25 mouse cellular contexts compared by ENCODE assay signal in the genomic region with DNA sequence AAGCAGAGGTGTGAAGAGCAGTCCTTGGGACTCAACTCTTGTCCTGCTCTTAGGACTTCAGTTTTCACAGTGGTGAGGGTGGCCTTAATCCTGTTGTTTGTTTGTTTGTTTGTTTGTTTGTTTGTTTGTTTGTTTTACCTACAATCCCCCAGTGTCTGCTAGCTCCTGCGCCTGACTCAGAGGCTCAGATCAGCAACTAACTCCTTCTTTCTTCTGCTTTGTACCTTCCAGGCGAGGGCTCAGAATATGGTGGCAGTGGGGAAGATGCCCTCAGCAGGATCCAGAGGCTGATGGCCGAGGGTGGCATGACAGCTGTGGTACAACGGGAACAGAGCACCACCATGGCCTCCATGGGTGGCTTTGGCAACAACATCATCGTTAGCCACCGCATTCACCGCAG. TPM values are rescaled to one million over a fixed set of nuclear protein-coding genes. Genes with fewer than 3 reads are reported as not detected.
DNase-seq lines count a peak whose midpoint lies in the region; ATAC-seq and TF ChIP-seq lines count a peak whose summit lies in the region.
"Had no signal": no experiment of that assay in that cellular context is flagged by ENCODE, and none has a peak within 500 bp of the region (broad histone marks: within the 10 kb centered on the region; RNA-seq: fewer than 3 reads in every experiment).

No protein-coding gene starts in this region.

- H3K9ac ChIP-seq in heart, embryonic 12.5 days = no peak overlapping the region
- H3K9ac ChIP-seq in liver, embryonic 11.5 days (ENCODE audit: low read depth, low read length) = no peak overlapping the region
- no peak overlapping the region for H3K9ac ChIP-seq in liver, postnatal 0 days (replicated peaks)
- H3K9ac ChIP-seq in midbrain, embryonic 11.5 days (ENCODE audit: low read length) = no peak overlapping the region
- H3K9ac ChIP-seq in midbrain, embryonic 15.5 days = no peak overlapping the region
- no peak overlapping the region; the same call in 1 of the 2 replicates for H3K9ac ChIP-seq in liver, embryonic 13.5 days
- H3K9ac ChIP-seq: embryonic facial prominence, embryonic 13.5 days; embryonic facial prominence, embryonic 15.5 days; forebrain, embryonic 13.5 days had no signal

- WGBS in heart, embryonic 12.5 days = 87% methylated on average over 7 of the region's 7 CpGs
- WGBS in liver, embryonic 11.5 days = 80% methylated on average over 7 of the region's 7 CpGs
- 82% methylated on average over 7 of the region's 7 CpGs for WGBS in liver, postnatal 0 days (ENCODE audit: insufficient replicate concordance)
- WGBS in midbrain, embryonic 11.5 days = 85% methylated on average over 7 of the region's 7 CpGs
- WGBS in midbrain, embryonic 15.5 days = 92% methylated on average over 7 of the region's 7 CpGs
- 75% methylated on average over 7 of the region's 7 CpGs for WGBS in liver, embryonic 13.5 days (ENCODE audit: insufficient replicate concordance)

- no peak for TF ChIP-seq CTCF in liver, postnatal 0 days (IDR thresholded peaks at IDR 0.05; ENCODE audit: low read depth)

- peaks cover 20% of the 10 kb centered on the region for H3K27me3 ChIP-seq in heart, embryonic 12.5 days (replicated peaks)
- peaks cover 16% of the 10 kb centered on the region for H3K27me3 ChIP-seq in liver, embryonic 11.5 days (replicated peaks; ENCODE audit: control insufficient read depth, insufficient read depth, low read length)
- H3K27me3 ChIP-seq in liver, postnatal 0 days (ENCODE audit: insufficient read depth, low read length) = peaks cover 18% of the 10 kb centered on the region
- H3K27me3 ChIP-seq in midbrain, embryonic 11.5 days (ENCODE audit: control insufficient read depth, insufficient read depth, low read length) = peaks cover 16% of the 10 kb centered on the region
- H3K27me3 ChIP-seq in midbrain, embryonic 15.5 days (replicated peaks) = peaks cover 21% of the 10 kb centered on the region
- peaks cover 23% of the 10 kb centered on the region for H3K27me3 ChIP-seq in liver, embryonic 13.5 days
- H3K27me3 ChIP-seq: Patski had no signal

- no peak for ATAC-seq in heart, embryonic 12.5 days (ENCODE audit: insufficient number of reproducible peaks, low FRiP score)
- ATAC-seq in liver, embryonic 11.5 days (replicated peaks; ENCODE audit: low FRiP score) = no peak
- no peak for ATAC-seq in liver, postnatal 0 days
- no peak for ATAC-seq in midbrain, embryonic 11.5 days (ENCODE audit: low FRiP score)
- ATAC-seq in midbrain, embryonic 15.5 days (replicated peaks) = no peak
- no peak for ATAC-seq in liver, embryonic 13.5 days (ENCODE audit: low read depth)
- no peak for ATAC-seq in frontal cortex, adult (ENCODE audit: low TSS enrichment)
- ATAC-seq: activated CD4-positive, CD25-positive, alpha-beta regulatory T cell, adult 4 months; forebrain, embryonic 13.5 days; forebrain, embryonic 16.5 days; Patski had no signal

- H3K4me2 ChIP-seq in heart, embryonic 12.5 days = no peak overlapping the region
- no peak overlapping the region for H3K4me2 ChIP-seq in liver, embryonic 11.5 days
- H3K4me2 ChIP-seq in liver, postnatal 0 days (ENCODE audit: low read depth, low read length) = no peak overlapping the region
- H3K4me2 ChIP-seq in midbrain, embryonic 11.5 days = no peak overlapping the region
- no peak overlapping the region for H3K4me2 ChIP-seq in midbrain, embryonic 15.5 days
- no peak overlapping the region for H3K4me2 ChIP-seq in liver, embryonic 13.5 days
- H3K4me2 ChIP-seq: embryonic facial prominence, embryonic 13.5 days; embryonic facial prominence, embryonic 15.5 days; forebrain, embryonic 13.5 days had no signal

- H3K27ac ChIP-seq in heart, embryonic 12.5 days (ENCODE audit: poor library complexity, severe bottlenecking) = no peak overlapping the region
- H3K27ac ChIP-seq in liver, embryonic 11.5 days (ENCODE audit: low read depth, low read length) = 0 out of 2 replicates have a peak overlapping the region, but pooled peaks have one; percentile 33
- H3K27ac ChIP-seq in liver, postnatal 0 days (ENCODE audit: low read depth) = no peak overlapping the region
- no peak overlapping the region for H3K27ac ChIP-seq in midbrain, embryonic 11.5 days (ENCODE audit: low read depth, low read length)
- H3K27ac ChIP-seq in midbrain, embryonic 15.5 days = no peak overlapping the region
- peak overlapping the region; percentile 63 for H3K27ac ChIP-seq in liver, embryonic 13.5 days
- H3K27ac ChIP-seq: embryonic facial prominence, embryonic 13.5 days; embryonic facial prominence, embryonic 15.5 days; forebrain, embryonic 13.5 days had no signal

- H3K36me3 ChIP-seq in heart, embryonic 12.5 days = peaks cover 60% of the 10 kb centered on the region
- peaks cover 16% of the 10 kb centered on the region; the same call in 1 of the 2 replicates for H3K36me3 ChIP-seq in liver, embryonic 11.5 days (ENCODE audit: control insufficient read depth, insufficient read depth, low read length)
- peaks cover 41% of the 10 kb centered on the region for H3K36me3 ChIP-seq in liver, postnatal 0 days (replicated peaks; ENCODE audit: insufficient read depth, low read length)
- peaks cover 17% of the 10 kb centered on the region; the same call in 1 of the 2 replicates for H3K36me3 ChIP-seq in midbrain, embryonic 11.5 days (ENCODE audit: control insufficient read depth, insufficient read depth, low read length)
- peaks cover 40% of the 10 kb centered on the region for H3K36me3 ChIP-seq in midbrain, embryonic 15.5 days (replicated peaks)
- peaks cover 43% of the 10 kb centered on the region for H3K36me3 ChIP-seq in liver, embryonic 13.5 days

- H3K9me3 ChIP-seq in heart, embryonic 12.5 days (replicated peaks) = no peaks in the 10 kb centered on the region
- H3K9me3 ChIP-seq in liver, embryonic 11.5 days (ENCODE audit: control insufficient read depth, low read length) = no peaks in the 10 kb centered on the region
- H3K9me3 ChIP-seq in liver, postnatal 0 days (ENCODE audit: low read length) = no peaks in the 10 kb centered on the region
- no peaks in the 10 kb centered on the region for H3K9me3 ChIP-seq in midbrain, embryonic 11.5 days (ENCODE audit: control insufficient read depth, low read length)
- no peaks in the 10 kb centered on the region for H3K9me3 ChIP-seq in midbrain, embryonic 15.5 days
- H3K9me3 ChIP-seq in liver, embryonic 13.5 days (replicated peaks) = no peaks in the 10 kb centered on the region
- H3K9me3 ChIP-seq: embryonic facial prominence, embryonic 13.5 days; embryonic facial prominence, embryonic 15.5 days; forebrain, embryonic 13.5 days had no signal

- DNase-seq in heart, adult 11 months = peak; percentile 72
- DNase-seq in liver, embryonic 11.5 days (ENCODE audit: low spot score) = no peak
- DNase-seq in liver, postnatal 0 days = no peak
- DNase-seq in midbrain, embryonic 11.5 days (ENCODE audit: low spot score, missing footprints) = peak; percentile 59
- DNase-seq in liver, embryonic 13.5 days = no peak
- DNase-seq: adrenal gland, adult 8-10 months; adrenal gland, postnatal 14 days; adrenal gland, postnatal 36 days; cerebellum, adult 11-12 months; cerebellum, adult 2 months; cerebellum, adult 9-11 months; cerebellum, postnatal 14 days; cerebellum, postnatal 36 days; embryo, embryonic 11 days had no signal

- peaks cover 18% of the 10 kb centered on the region for H3K4me1 ChIP-seq in heart, embryonic 12.5 days (replicated peaks)
- peaks cover 37% of the 10 kb centered on the region for H3K4me1 ChIP-seq in liver, embryonic 11.5 days (replicated peaks; ENCODE audit: control insufficient read depth, insufficient read depth, low read length)
- peaks cover 17% of the 10 kb centered on the region for H3K4me1 ChIP-seq in liver, postnatal 0 days (ENCODE audit: insufficient read depth)
- peaks cover under 1% of the 10 kb centered on the region for H3K4me1 ChIP-seq in midbrain, embryonic 11.5 days (ENCODE audit: control insufficient read depth, insufficient read depth, low read length)
- H3K4me1 ChIP-seq in midbrain, embryonic 15.5 days = peaks cover 12% of the 10 kb centered on the region
- H3K4me1 ChIP-seq in liver, embryonic 13.5 days (replicated peaks) = peaks cover 68% of the 10 kb centered on the region

- no peak overlapping the region for H3K4me3 ChIP-seq in heart, embryonic 12.5 days
- H3K4me3 ChIP-seq in liver, embryonic 11.5 days (ENCODE audit: low read depth, low read length) = no peak overlapping the region
- no peak overlapping the region for H3K4me3 ChIP-seq in liver, postnatal 0 days (ENCODE audit: low read depth, low read length)
- H3K4me3 ChIP-seq in midbrain, embryonic 11.5 days (ENCODE audit: low read depth, low read length) = no peak overlapping the region
- H3K4me3 ChIP-seq in midbrain, embryonic 15.5 days = no peak overlapping the region
- no peak overlapping the region for H3K4me3 ChIP-seq in liver, embryonic 13.5 days (replicated peaks)
- H3K4me3 ChIP-seq: embryonic facial prominence, embryonic 13.5 days; embryonic facial prominence, embryonic 15.5 days; erythroblast, embryonic 14.5 days; forebrain, embryonic 13.5 days had no signal

- TF ChIP-seq EP300 in liver, postnatal 0 days (IDR thresholded peaks at IDR 0.05; ENCODE audit: low read depth) = no peak

RNA-seq across cellular contexts. Expression of a gene that starts 10.0 kb away (rescaled TPM):
- 0.15 TPM in 1 of 2 replicates, not detected in the other for polyA plus RNA-seq in heart, embryonic 12.5 days (2016; fragmentation: Nextera tagmentation; extraction: Ambion mirVana)
- polyA plus RNA-seq in liver, embryonic 11.5 days (2014; fragmentation: Nextera tagmentation; extraction: Ambion mirVana) = 0.34 and 0.36 TPM in 2 replicates
- polyA plus RNA-seq in liver, postnatal 0 days (2015; fragmentation: Nextera tagmentation; extraction: Ambion mirVana) = not detected in 2 replicates
- 0.26 and 0.37 TPM in 2 replicates for polyA plus RNA-seq in midbrain, embryonic 11.5 days (2014; fragmentation: Nextera tagmentation; extraction: Ambion mirVana)
- polyA plus RNA-seq in midbrain, embryonic 15.5 days (2015; fragmentation: Nextera tagmentation; extraction: Ambion mirVana) = 0.57 and 0.66 TPM in 2 replicates
- polyA plus RNA-seq in liver, embryonic 13.5 days (2015; fragmentation: Nextera tagmentation; extraction: Ambion mirVana) = 0.07 and 0.09 TPM in 2 replicates
- polyA plus RNA-seq: Patski had no signal

RNA-seq across cellular contexts. Expression of a gene that starts 15.0 kb away (rescaled TPM):
- 724 and 730 TPM in 2 replicates for polyA plus RNA-seq in heart, embryonic 12.5 days (2016; fragmentation: Nextera tagmentation; extraction: Ambion mirVana)
- polyA plus RNA-seq in liver, embryonic 11.5 days (2014; fragmentation: Nextera tagmentation; extraction: Ambion mirVana) = 461 and 501 TPM in 2 replicates
- 5.0 and 6.8 TPM in 2 replicates for polyA plus RNA-seq in liver, postnatal 0 days (2015; fragmentation: Nextera tagmentation; extraction: Ambion mirVana)
- 926 and 968 TPM in 2 replicates for polyA plus RNA-seq in midbrain, embryonic 11.5 days (2014; fragmentation: Nextera tagmentation; extraction: Ambion mirVana)
- 132 and 158 TPM in 2 replicates for polyA plus RNA-seq in midbrain, embryonic 15.5 days (2015; fragmentation: Nextera tagmentation; extraction: Ambion mirVana)
- polyA plus RNA-seq in liver, embryonic 13.5 days (2015; fragmentation: Nextera tagmentation; extraction: Ambion mirVana) = 50.1 and 52.2 TPM in 2 replicates

RNA-seq across cellular contexts. Expression of a gene that starts 28.4 kb away (rescaled TPM):
- polyA plus RNA-seq in heart, embryonic 12.5 days (2016; fragmentation: Nextera tagmentation; extraction: Ambion mirVana) = 3.2 and 4.0 TPM in 2 replicates
- 3.7 and 4.8 TPM in 2 replicates for polyA plus RNA-seq in liver, embryonic 11.5 days (2014; fragmentation: Nextera tagmentation; extraction: Ambion mirVana)
- 0.13 and 0.20 TPM in 2 replicates for polyA plus RNA-seq in liver, postnatal 0 days (2015; fragmentation: Nextera tagmentation; extraction: Ambion mirVana)
- polyA plus RNA-seq in midbrain, embryonic 11.5 days (2014; fragmentation: Nextera tagmentation; extraction: Ambion mirVana) = 0.25 TPM in 1 of 2 replicates, not detected in the other
- polyA plus RNA-seq in midbrain, embryonic 15.5 days (2015; fragmentation: Nextera tagmentation; extraction: Ambion mirVana) = 0.20 and 0.31 TPM in 2 replicates
- 0.80 and 0.89 TPM in 2 replicates for polyA plus RNA-seq in liver, embryonic 13.5 days (2015; fragmentation: Nextera tagmentation; extraction: Ambion mirVana)
- polyA plus RNA-seq: cerebellum, adult 2 months; embryonic facial prominence, embryonic 11.5 days; erythroblast, embryonic 14.5 days had no signal

RNA-seq across cellular contexts. Expression of a gene that starts 58.6 kb away (rescaled TPM):
- 43.8 and 48.8 TPM in 2 replicates for polyA plus RNA-seq in heart, embryonic 12.5 days (2016; fragmentation: Nextera tagmentation; extraction: Ambion mirVana)
- 81.4 and 85.9 TPM in 2 replicates for polyA plus RNA-seq in liver, embryonic 11.5 days (2014; fragmentation: Nextera tagmentation; extraction: Ambion mirVana)
- 13.9 and 15.9 TPM in 2 replicates for polyA plus RNA-seq in liver, postnatal 0 days (2015; fragmentation: Nextera tagmentation; extraction: Ambion mirVana)
- 19.2 and 23.7 TPM in 2 replicates for polyA plus RNA-seq in midbrain, embryonic 11.5 days (2014; fragmentation: Nextera tagmentation; extraction: Ambion mirVana)
- 32.2 and 36.1 TPM in 2 replicates for polyA plus RNA-seq in midbrain, embryonic 15.5 days (2015; fragmentation: Nextera tagmentation; extraction: Ambion mirVana)
- polyA plus RNA-seq in liver, embryonic 13.5 days (2015; fragmentation: Nextera tagmentation; extraction: Ambion mirVana) = 24.7 and 28.0 TPM in 2 replicates

Comparison
In these comparisons a context has a peak if more than half of its experiments do, and no peak if none do; other contexts are left out.
1. H3K27ac ChIP-seq: peak in liver, embryonic 11.5 days (single experiment) and liver, embryonic 13.5 days (single experiment); none in heart, embryonic 12.5 days (single experiment), liver, postnatal 0 days (single experiment), midbrain, embryonic 11.5 days (single experiment) and midbrain, embryonic 15.5 days (single experiment).
2. DNase-seq: peak in heart, adult 11 months (single experiment) and midbrain, embryonic 11.5 days (single experiment); none in liver, embryonic 11.5 days (single experiment), liver, postnatal 0 days (single experiment) and liver, embryonic 13.5 days (single experiment).